Mouse (Mus musculus) brain, embryonic 18.5 days (tissue): ENCODE results near the gene Ccdc42.

Experiments
- DNase-seq: peaks from one replicate; pipeline ENCODE4 v3.0.0-alpha.2; 2012; ENCODE audit warnings: low read depth, low spot score

Gene Ccdc42

DNA sequence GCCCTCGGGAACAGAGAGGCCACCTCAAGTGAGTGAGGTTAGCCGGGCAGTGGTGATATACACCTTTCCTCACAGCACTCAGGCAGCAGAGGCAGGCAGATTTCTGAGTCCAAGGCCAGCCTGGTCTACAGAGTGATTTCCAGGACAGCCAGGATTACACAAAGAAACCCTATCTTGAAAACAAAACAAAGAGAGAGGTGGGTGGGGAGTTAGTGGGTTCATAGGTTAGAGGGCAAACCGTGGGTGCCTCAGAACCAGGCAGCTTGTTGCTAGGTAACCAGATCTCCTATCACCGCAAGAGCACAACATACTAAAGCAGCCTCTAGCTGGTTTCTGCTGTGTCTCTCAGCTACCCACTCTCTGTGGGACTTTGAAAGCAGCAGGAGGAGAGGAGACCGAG is at the start of gene Ccdc42:
Gene Ccdc42, plus strand, starts transcription at position 301 of the 400 bp plus-strand sequence.
- DNase-seq, result no peak

DNA sequence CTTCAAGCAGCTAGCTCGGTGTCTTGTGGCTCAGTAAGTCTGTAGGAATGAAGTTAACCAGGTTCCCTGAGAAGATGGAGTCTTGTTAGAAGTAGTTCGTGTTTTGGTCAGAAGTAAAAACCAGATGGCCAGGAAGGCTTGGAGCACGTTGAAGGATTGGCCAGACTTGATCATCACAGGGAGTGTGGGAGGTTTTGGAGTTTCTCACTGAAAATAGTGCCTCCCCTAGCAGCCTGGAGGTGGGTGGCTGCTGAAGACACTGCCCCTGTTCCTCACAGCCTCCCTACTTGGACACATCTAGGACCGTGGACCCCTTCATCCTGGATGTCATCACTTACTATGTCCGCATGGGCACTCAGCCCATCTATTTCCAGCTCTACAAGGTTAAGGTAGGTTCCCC is 47.2 kb upstream of the Ccdc42 start:
- no peak for DNase-seq

DNA sequence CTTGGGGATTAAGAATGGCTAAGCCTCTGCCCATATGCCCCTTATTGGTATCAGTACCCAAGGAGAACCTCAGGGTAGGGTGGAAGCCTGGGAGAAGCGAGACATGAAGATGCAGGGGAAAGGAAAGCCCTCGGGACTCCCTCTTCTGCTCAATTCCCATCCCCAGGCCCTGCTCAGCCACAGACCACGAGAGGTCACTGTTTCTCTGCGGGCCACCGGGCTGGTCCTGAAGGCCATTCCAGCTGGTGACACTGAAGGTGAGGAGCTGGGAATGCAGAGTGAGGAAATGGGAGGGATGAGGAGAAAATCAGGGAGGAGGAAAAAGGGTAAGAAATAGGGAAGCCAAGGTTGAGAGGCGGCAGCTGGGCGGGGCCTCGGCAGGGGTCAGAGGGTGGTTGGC is 42.3 kb upstream of the Ccdc42 start:
- DNase-seq, result no peak

DNA sequence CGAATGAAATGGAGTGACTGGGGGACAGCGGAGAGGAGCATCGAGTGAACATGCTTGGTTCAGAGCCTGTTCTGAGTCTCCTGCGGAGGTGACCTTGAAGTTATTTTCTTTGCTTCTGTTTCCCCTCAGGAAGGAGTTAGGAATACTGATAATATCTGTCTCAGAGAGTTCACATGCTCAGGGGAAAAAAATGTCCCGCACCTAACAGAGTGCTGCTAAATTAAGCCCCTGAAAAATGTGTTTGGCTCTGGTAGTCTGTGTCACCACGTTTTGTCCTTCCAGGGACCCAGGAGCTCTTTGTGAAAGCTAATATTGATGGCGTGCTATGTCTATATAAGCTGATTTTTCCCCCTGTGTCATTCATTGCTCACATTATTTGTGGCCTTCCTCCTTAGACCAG is 41.6 kb upstream of the Ccdc42 start:
- DNase-seq, result no peak

DNA sequence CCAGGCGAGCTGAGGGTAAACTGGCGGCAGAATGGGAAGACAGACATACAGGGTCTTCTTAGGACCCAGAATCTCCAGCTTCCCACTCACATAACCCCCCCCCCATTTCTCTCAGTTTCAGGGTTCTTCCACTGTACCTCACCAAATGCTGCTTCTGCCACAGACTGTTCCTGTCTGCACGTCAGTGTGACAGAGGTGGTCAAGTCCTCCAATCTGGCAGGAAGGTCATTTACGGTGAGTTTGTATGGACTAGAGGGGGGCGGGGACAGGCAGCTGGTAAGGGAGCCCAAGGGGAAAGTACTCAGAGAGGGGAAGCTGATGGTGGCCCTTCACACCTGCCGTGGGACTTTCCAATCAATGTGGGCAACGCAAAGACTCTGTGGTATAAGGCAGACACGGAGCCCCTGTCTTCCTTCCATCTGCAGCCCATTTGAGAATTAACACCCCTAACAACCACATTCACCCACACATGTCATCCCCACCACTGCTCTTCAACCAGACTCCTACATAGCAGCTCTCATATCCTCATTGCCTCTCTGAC is 41.1 kb upstream of the Ccdc42 start:
- no peak for DNase-seq

DNA sequence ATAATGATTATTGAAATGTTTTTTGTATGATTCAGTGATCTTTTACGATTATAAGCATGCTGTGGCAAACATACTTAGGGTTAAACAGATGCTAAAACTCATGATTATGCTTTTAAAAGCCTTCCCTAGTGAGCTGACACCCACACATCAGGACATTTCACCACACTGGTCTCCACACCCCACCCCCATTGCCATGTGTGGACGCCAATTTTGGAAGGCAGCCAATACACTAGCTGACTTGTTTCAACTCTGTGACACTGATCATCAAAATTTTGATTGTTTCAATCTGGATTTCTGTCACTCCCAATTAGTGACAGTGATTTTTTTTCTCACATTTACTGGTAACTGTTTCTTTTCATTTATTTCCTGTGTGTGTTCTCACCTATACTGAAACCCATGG is 39.3 kb upstream of the Ccdc42 start:
- DNase-seq, result no peak

DNA sequence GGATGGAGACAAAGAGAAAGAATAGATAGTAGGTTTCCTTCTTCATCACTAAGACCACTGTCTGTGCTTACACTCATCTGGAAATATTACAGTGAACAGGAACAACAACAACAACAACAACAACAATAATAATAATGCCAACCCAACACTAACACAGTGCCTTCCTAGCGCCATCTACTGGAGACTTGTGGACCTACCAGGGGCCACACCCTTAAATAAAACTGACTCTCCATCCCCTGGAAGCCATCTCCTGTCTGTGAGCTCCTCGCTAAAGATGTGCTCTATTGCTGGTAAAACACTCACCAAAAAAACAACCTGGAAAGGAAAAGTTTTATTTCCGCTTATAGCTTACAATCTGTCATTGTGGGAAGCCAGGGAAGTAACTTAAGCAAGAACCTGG is 37.2 kb upstream of the Ccdc42 start:
- DNase-seq, result no peak

DNA sequence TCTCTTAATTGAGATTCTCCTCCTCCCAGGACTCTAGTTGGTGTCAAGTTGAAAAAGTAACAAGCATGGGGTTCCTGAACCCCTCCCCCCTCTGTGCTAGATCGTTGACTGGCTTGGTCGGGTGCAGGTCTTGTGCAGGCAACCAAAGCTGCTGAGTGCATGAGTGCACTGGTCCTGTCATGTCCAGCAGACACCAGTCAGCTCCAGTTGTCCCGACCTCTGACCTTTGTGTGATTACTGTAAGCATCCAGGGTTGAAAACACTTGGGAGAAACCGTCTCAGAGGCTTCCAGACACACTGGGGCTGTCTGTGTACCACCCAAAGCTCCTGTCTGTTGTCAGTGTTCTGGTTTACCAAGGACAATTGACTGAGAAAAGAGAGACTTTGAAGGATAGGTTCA is 36.5 kb upstream of the Ccdc42 start:
- no peak for DNase-seq

DNA sequence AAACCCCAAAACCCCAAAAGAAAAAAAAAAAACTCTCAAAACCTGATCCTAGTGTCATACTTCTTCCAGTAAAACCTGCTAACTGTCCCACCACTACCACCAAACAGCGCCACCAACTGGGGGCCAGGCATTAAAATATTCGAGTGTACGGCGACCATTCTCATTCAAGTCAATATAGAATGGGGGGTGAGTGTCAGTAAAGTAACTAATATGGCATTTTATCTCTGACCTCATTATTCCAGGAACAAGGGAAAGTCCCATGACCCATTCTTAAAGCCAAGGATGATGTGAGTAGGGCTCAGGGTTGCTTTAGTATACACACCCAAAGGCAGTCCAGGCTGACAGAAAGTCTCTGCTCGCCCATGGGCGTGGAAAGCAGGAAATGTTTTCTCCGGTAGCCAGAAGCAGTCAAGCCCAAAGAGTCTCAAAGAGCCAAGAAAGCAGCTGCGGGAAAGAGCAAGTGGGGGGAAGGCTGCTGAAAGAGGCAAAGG is 32.8 kb upstream of the Ccdc42 start:
- no peak for DNase-seq

DNA sequence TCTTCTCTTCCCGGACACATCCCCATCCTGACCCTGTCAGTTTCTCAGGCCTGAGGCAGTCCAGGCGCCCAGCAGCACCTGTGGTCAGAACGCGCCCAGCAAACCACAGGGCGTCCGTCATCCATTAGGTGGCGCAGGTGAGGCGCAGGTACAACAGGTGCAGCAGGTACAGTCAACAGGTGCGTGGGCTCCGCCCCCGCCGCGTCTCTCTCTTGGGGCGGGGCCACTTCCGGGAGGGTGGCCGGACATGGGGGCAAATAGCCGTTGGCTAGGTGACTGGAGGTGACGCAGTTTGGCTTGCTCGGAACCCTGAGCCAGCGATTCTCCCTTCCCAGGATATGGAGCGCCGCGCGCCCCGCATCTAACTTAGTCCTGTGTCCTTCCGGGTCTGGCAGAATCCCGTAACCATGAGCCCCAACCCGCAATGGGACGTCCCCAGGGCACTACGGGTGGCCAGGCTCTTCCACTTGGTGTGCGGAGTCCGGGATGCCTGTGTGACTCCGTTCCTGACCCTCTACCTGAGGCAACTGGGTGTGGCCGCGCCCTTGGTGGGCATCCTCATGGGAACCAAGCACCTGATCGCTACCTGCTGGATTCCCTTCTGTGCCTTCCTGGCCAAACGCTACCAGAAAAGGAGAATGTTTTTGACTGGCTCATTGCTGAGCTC is 30.8 kb upstream of the Ccdc42 start, which contains the start of gene Mfsd6l:
Gene Mfsd6l, plus strand, starts transcription at position 269 of the 667 bp plus-strand sequence.
- DNase-seq, result no peak

DNA sequence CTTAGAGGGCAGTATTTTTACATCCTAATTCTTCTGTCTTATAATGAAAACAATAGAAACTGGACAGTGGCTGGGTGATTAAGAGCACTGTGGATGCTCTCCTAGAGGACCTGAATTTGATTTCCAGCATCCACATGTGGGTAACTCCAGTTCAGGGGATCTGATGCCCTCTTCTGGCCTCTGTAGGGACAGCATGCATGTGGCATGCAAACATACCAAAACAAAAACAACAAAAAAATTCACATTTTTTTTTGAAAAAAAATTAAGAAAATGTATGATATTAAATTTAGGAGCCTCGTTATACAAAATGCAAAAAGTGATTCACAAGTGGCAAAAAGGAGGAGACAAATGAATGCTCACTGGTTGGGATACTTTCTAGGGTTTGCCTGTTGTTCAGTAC is 27.3 kb upstream of the Ccdc42 start:
- no peak for DNase-seq

DNA sequence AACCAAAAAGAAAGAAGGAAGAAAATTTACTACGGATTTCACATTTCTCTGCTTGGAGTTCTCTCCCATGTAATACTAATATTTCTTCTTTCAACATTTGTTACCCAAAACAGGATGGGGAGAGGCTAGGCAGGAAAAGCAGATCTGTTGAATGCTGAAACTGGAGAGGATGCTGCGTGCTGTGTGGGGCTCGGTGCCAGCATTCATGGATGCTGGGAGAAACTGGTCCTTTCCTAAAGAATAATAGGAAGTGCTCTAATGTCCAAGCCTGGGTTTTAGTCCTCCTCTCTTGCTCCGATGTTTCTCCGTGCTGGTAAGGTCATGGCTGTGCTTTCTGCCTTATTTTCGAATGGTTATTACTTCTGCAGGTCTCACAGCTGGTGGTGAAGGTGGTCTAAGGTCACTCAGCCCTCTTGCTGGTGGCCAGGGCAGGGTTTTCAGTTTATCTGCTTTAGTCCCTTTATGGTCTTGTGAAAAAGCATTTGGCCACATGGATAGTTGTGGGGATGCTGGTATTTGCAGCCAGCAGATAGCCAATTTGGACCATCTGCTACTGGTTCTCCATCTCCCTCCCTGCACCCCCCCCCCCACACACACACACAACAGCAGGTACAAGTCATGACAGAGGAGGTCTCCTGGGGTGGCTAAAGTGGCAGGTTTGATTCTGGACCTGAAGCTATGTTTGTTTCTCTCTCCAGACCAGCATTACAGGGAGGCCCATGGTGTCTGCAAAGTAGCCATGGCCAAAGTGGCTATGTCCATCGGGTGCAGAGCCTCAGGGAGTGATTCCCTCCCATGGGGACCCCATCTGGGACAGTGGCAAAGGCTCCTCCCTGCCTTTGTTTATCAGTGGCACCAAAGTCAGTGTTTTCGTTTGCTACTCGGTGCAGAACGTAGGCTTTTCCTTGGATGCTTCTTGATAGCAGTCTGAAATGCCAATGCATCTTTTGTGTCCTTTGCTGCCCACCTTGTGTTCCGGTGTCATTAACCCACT is 24.6 kb upstream of the Ccdc42 start:
- no peak for DNase-seq

DNA sequence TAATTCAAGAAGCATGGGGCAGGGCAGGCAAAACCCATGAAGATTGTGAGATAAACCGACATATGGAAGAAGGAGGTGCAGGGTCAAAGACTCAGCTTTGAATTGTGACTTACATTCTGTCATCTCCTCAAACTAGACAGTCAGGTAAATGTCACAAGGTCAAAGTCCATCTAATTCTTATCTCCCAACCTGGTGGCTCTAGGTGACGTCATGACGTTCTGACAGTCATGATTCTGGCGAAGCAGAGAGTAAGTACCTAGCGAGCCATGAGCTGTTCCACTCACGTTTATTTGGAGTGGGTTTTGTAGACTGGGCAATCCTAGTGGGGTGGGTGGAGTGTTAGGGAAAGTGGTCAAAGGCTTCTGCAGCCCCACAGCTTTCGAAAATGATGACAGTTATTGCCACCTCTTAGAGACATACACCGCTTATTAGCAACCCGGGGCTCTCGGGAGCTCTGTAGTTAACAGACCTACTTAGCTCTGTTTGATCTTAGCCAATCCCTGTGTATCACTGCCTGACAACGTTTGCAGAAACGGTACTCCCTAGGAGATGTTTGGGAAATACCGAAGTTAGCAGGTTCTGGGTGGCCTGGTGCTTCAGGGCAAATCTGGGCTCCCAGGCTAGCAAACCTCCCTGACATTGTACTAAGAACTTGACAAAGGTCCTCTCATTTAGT is 22.3 kb upstream of the Ccdc42 start:
- DNase-seq, result no peak

DNA sequence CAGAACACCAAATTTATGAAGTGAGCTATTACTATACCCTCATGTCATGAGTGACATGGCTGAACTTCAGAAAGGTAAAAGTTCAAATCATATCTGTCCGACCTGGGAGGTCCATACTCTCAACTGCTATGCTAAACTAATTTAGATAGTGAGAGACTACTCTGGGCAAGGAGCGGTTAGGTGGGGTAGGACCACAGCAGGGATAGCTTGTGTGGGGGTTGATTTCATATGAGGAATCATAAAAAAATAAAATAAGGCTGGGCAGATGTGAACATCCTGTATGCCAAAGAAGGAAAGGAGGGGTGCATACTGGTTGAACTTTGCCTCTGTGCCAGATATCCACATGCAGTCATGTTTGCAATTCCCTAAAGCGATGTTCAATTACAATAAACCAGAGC is 21.8 kb upstream of the Ccdc42 start:
- DNase-seq, result no peak

DNA sequence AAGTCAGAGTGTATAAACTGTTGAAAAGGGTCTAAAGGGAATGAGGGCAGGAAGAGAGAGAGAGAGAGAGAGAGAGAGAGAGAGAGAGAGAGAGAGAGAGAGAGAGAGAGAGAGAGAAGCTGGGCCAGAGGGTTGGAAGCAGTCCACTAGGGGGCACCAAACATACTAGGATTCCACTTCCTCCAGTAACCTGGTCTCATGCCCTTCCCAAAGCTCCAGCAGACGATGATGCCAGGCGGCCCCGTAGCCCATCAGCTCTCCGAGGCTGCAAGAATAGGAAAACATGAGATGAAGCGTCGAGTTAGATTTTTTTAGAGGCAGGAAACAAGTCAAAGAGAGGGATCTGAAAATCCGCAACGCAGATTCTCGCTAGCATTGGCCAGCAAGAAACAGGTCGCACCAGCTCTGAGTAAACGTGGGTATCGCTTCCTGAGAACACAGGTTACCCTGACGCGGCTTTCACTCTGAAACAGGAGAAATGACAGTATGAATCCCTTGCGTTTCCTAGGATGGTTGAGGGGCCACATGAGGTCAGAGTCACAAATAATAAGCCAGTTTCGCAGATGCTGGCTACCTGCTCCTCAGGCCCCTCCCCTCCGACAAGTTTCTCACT is 20.3 kb upstream of the Ccdc42 start:
- DNase-seq, result peak; percentile 72

DNA sequence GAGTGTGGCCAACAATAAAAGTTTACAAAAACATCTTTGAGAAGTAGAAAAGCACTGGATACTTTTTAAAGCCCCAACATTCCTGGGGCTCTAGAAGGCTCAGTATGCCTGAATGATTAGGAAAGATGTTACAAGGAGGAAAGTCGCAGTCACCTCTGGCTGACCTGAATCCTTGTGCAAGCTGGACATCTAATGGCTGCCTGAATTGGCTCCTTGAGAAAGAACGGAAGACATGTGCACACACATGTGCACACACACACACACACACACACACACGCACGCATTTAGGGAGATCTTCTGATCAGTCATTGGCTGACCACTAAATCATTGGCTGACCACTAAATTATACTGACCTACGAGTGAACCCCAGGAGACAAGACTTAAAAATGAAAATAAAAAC is 16.0 kb upstream of the Ccdc42 start:
- DNase-seq, result no peak

DNA sequence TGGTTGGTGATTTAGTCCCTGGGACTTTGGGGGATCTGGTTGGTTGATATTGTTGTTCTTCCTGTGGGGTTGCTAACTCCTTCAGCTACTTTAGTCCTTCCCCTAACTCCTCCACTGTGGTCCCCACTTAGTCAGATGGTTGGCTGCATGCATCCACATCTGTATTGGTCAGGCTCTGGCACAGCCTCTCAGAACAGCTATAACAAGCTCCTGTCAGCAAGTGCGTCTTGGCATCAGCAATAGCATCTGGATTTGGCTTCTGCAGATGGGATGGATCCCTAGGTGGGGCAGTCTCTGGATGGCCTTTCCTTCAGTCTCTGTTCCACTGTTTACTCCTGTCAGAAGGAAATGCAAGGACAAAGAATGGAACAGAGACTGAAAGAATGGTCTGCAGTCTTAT is 9.7 kb upstream of the Ccdc42 start:
- DNase-seq, result no peak

DNA sequence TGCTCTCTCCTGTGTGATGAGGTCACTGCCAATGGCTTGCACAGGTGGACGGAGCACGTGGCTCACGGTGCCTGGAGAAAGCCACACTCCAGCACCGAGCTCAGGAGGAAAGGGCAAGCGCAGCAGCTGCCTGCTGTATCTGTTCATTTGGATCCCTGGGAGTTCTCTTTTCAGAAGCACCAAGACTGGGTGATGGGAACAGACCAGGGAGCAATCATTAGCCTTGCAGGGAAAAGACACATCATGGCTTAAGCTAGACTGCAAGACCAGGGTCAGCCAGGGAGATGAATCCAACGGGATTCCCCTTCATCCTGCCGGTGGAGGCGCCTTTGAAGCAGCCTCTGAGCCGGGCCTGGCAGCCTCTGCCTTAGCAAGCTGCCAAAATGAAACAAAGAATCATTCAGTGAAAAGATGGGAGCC is 7.3 kb upstream of the Ccdc42 start:
- no peak for DNase-seq

DNA sequence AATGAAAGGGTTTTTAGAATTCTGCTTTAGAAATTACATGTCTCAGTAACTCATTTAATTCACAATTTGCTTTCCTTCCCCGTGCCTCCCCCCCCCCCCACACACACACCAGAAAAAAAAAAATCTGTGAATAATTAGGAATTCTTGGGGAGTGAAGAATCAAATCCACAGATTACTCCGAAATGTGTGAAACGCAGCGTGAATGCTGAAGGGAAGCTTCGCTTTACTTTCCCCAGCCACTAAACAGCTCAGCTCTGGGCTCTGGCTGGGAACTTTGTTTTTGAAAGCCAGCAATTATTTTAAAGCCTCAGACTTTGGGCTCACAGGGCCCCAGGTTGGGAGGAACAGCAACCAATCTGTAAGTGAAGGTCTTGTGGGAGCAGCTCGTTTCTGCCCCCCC is 6.3 kb upstream of the Ccdc42 start:
- no peak for DNase-seq

DNA sequence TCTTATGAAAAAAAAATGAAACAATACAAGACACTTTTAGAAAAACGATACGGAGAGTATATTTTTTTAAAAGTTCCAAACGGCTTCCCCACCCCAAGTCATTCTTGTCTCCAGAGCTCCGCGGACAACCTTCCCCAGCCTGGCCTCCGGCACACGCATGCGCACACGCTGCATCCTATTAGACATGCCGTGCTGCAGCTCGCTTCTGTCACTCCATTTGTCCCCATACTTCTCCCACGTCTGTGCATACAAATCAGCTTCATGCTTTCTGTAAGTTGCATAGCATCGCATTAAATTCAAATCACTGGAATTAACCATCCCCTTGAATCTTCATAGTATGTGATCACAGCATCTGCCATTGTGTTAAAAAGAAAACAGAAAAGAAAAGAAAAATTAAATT is 3.6 kb upstream of the Ccdc42 start:
- DNase-seq, result peak; percentile 71

DNA sequence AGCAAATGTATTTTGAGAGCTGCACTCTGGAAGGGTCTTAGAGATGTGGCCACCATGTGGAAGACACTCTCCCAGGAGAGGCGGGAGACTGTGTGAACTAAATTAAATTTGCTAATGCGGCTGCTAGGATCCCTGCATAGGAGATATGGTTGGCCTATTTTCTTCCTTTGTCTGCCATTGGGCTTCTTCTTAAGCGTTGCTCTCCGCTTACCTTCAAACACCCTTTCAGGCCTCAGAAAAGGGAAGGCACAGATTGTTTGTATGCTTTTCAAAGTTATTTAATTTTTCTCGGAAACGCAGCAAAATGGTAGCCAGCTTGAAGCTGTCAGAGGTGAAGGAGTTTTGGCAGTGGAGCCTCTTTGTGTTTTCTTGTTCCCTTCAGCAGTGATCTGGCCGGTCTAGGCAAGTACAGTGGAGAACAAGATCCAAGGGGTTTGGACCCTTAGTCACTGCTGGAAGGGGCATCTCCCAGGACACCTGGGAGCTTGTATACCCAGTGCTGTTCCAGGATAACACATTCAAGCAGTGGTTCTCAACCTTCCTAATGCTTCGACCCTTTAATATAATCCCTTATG is 2.8 kb upstream of the Ccdc42 start:
- no peak for DNase-seq
